Mouse (Mus musculus): Measurements from ENCODE around the gene Gm16253.
"Not testable (repeated sequence)": the region's sequence is repeated elsewhere in the genome, so short reads cannot be mapped to it uniquely, and the experiment has no call there.

Gm16253 gene

GRCm38 (mm10) chr3:96597435-96597891, 20.7 kb downstream of the Gm16253 start:
- in situ Hi-C loops (cut with MseI, MboI), result no loop called here

DNA sequence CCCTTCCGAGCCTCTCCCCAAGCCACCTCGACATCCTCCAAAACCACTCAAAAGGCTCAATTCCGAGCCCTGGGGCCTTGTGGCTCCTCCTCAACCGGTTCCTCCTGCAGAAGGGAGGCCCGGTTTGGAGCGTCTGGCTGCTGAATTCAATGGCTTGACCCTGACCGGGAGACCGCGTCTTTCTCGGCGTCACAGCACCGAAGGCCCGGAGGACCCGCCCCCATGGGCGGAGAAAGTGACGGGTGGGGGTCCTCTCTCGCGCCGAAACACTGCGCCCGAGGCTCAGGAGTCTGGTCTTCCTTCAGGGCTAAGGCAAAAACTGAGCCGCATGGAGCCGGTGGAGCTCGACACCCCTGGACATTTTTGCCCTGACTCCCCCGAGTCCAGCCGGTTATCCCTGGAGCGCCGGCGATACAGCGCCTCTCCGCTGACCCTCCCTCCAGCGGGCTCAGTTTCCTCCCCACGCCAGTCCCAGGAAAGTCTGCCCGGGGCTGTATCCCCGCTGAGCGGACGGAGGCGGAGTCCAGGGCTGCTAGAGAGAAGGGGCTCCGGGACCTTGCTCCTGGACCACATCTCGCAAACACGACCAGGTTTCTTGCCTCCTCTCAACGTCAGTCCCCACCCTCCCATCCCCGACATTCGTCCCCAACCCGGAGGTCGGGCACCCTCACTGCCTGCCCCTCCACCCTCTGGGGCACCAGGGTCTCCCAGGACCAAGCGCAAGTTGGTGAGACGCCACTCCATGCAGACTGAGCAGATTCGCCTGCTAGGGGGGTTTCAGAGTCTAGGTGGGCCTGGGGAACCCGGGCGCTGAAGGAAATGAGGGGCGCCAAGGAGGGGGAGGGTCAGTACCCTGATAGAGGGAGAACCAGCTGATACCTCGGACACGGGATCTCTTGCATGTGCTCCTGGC, 21.6 kb downstream of the Gm16253 start:
- in situ Hi-C loops (cut with MseI, MboI), result no loop called here

- in situ Hi-C loops (cut with MseI, MboI), result no loop called here
Observed at GRCm38 (mm10) chr3:96599069-96599393, 22.2 kb downstream of the Gm16253 start.

DNA sequence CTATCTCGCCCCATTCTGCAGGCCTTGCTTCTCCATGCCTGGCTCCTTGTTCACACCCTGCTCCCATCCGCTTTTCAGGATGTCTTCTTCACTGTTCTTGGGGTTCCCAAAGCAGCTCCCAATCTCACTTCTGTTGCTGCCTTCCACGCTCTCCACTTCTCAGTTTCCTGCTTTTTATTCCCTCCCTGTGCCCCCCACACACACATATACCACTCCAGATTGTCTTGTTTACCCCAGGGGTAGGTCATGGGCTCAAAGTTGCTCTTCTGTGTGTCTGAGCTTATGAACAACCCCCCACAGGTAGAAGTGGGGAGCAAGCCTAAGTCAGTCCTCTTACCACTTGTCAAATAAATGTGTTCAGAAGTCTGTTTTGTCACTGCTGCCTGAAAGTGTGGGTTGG, 22.6 kb downstream of the Gm16253 start:
- in situ Hi-C loops (cut with MseI, MboI), result no loop called here

DNA sequence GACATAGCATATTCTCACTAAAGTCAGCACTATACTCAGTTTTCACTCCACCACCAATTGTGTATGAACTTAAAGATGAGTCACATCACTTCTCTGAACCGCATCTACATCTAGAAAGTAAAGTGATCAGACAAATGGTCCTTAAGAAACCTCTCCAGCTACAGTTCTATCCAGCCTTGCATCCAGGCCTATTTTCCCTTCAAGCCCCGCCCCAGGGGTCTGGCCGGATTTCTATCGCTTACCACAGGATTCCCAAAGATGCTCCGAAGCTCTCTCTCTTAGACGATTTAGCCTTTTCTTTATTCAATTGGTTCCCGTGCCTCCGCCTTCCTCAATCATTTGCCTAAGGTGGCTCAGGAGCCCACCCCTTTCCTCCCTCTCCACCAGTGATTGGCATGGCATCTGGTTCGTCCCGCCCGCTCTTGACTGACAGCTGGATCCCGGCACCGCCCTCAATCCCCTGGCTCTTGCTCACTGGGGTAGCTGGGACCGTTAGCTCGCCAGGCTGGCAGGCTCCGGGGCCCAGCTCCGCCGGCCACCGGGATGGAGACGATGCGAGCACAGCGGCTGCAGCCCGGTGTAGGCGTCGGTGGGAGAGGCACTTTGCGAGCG, 24.0 kb downstream of the Gm16253 start, which contains the start of gene Lix1l:
Lix1l (plus strand) TSS at position 511 of the 612 bp plus-strand sequence.
- in situ Hi-C loops (cut with MseI, MboI), result no loop called here

DNA sequence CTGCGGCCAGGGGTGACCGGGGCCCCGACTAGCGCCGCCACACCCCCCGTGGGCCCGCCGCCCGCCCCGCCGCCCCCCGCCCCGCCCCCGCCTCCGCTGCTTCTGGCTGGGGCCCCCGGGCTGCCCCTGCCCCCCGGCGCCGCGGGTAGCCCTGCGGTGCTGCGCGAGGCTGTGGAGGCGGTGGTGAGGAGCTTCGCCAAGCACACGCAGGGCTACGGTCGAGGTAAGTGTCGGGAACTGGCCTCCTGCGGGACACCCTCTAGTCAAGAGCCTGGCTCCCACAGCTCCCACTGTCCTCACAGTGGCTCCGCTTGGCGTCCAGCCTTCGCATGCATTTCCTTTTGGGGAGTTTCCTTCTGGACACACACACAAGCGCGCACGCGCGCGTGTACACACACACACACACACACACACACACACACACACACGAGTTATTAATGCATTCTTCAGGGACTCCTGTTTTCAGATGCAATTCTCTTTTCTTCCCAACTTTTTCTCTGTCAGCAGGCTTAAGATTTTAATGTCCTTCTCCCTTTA, 24.5 kb downstream of the Gm16253 start:
- in situ Hi-C loops (cut with MseI, MboI), result no loop called here

DNA sequence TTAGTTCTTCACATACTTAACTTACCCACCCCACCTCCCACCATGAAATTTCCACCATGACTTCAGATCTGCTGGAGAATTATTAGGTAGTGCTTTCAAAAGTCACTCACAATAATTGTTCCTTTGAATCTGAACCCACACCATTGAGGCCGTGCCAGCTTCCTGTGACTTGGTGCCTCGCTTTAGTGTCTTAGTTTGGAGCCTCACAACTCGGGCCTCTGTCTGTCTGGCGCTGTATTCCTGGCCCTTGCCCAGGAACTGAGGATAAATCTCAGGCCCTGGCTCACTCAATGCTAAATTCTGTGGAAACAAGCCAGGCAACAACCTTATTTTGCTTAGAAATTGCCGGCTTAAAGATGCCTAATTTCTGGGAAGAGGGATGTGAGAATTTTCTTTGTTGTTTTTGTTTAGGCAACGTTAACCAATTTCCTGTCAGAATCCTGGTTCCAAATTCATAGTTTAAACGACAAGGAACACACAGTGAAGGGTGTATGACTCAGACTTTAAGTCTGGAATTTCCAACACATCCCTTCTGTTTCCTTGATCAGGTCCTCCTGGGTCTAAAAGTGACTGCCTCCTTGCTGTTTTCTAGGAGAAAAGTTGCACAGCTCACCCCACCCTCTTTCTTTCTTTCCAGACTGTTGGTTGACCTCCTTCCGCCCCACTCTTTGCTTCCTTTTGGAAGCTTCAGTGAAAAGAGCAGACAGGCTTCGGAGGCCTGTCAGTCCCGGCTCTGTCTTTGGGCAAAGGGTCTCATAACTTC, 25.3 kb downstream of the Gm16253 start:
- in situ Hi-C loops (cut with MseI, MboI), result no loop called here

DNA sequence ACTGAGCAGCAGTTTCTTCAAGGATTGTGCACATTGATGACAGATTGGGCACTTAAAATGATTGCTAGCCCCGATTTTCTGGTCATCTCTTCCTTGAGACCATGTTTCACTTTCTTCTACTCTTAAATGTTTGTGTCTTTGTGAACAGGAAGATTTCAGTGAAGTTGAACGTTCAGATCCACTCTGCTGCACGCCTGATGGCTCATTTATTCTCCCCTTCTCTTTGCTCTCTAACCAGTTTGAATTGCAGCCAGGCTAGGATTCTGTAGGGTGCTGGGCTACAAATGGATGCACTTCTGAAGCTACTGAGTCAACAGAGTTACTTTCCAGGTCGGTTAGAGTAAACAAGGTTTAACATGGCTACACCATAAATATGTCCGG, 25.9 kb downstream of the Gm16253 start:
- in situ Hi-C loops (cut with MseI, MboI), result no loop called here

DNA sequence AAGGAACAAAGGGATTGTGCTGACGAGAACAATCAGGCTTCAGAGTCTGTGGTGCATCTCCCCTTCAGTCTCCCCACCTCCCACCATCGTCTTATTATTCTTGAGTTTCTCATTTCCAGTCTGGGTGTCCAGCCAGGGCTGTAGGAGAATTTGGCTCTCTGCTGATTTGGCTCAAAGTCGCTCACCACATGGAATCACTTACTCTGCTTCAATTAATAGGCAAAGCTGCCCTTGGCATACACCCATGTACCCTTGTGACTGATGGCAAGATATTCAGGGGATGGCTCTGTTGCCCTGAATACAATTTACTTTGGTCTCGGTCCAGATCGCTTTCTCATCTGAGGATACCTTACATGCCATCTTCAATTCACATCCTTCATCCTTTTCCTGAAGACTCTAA, 26.5 kb downstream of the Gm16253 start:
- in situ Hi-C loops (cut with MseI, MboI), result no loop called here

DNA sequence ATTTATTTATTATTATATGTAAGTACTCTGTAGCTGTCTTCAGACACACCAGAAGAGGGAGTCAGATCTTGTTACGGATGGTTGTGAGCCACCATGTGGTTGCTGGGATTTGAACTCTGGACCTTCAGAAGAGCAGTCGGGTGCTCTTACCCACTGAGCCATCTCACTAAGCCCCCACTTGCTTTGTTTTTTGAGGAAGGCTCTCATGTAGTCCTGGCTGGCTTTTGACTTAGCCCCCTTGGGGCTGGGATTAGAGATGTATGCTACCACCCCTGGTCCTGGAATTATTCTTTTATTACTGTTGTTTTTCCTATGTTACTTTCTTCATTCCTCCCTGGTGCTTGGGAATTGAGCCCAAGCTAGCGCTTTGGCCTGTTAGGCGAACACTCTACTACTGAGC, 29.2 kb downstream of the Gm16253 start:
- in situ Hi-C loops (cut with MseI, MboI), result not testable (repeated sequence)

DNA sequence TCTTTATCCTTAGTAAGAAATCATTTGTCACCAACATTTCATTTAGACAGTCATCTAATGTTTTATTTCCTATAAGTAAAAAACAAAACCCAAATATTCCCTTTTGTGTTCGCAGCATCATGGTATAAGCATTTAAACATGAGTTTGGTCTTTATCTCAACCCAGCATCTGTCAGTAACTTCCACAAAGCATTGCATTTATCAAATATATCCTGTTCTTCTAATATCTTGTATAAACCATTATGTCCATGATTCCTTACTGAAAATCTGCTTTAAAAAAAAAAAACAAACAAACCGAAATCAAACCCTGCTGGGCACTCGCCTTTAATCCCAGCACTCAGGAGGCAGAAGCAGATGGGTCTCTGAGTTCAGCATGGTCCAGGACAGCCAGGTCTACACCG, 29.8 kb downstream of the Gm16253 start:
- in situ Hi-C loops (cut with MseI, MboI), result no loop called here

- in situ Hi-C loops (cut with MseI, MboI), result no loop called here
Observed at GRCm38 (mm10) chr3:96617941-96618340, 41.2 kb downstream of the Gm16253 start.

GRCm38 (mm10) chr3:96623201-96623600, 46.4 kb downstream of the Gm16253 start:
- in situ Hi-C loops (cut with MseI, MboI), result no loop called here

DNA sequence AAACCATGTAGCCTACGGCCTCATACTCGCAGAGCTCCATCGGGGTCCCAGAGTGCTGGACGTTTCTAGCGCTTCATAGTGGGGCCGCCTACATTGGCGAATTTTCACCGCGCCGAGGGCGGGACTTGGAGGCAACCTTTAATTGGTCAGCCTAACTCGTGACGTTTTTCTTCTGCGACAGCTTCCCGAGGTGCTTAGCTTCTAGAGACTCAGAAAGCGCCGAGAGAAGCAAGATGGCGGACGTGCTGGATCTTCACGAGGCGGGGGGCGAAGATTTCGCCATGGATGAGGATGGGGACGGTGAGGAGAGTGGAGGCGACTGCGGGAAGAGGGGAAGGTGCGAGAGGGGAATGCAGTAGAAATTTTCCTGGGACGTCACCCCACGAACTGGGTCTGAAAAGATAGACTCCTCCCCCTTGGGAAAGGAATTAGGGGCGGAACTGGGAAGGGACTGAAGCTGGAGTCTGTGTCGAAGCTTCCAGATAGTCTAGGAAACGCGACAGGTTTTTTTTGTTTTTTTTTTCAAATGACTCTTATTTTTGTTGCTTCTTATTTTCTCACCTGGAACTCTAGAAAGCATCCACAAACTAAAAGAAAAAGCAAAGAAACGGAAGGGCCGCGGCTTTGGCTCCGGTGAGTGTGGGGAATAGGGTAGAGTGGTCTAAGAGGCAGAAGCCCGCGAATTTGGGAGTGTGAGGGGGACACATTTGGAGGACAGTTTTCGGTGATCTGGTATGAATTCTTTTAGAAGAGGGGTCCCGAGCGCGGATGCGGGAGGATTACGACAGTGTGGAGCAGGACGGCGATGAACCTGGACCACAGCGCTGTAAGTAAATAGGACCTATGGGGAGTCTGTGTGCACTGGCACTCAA, 53.2 kb downstream of the Gm16253 start, which contains the start of gene Rbm8a:
Rbm8a (plus strand) TSS at position 205 of the 872 bp plus-strand sequence.
- in situ Hi-C loops (cut with MseI, MboI), result no loop called here

All from mouse trophoblast stem cell (cell line).